ENCODE assay signal across 10 mouse cellular contexts in the genomic region with DNA sequence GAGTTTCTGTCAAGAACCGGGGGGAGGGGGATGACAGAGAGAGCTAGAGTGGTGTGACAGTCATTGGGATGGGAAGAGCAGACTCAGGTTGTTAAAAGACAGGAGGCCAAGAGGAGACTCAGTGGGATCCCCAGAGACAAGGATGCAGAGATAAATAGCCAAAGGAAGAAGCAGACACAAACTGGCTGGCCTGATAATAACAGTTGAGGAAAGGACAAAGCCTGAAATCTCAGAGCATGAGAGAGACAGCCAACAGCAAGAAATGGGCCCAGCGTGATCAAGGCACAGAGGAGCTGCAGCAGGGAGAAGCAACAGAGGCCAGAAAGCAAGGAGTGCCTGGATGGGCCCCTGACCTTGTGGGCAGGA. TPM values are rescaled to one million over a fixed set of nuclear protein-coding genes. Genes with fewer than 3 reads are reported as not detected.
A peak's percentile ranks its signal among the peaks of the same experiment; 100 is the strongest.
DNase-seq lines count a peak whose midpoint lies in the region; ATAC-seq lines count a peak whose summit lies in the region.
"Had no signal": no experiment of that assay in that cellular context is flagged by ENCODE, and none has a peak within 500 bp of the region (broad histone marks: within the 10 kb centered on the region; RNA-seq: fewer than 3 reads in every experiment).

No protein-coding gene starts in this region.

- H3K36me3 ChIP-seq in heart, embryonic 15.5 days: no peaks in the 10 kb centered on the region
- H3K36me3 ChIP-seq in hindbrain, embryonic 10.5 days: no peaks in the 10 kb centered on the region
- no peaks in the 10 kb centered on the region for H3K36me3 ChIP-seq in midbrain, embryonic 12.5 days

- H3K9ac ChIP-seq in heart, embryonic 15.5 days: peak overlapping the region; percentile 75
- peak overlapping the region; percentile 79 for H3K9ac ChIP-seq in midbrain, embryonic 12.5 days (replicated peaks)

- peaks cover 38% of the 10 kb centered on the region for H3K4me1 ChIP-seq in heart, embryonic 15.5 days (replicated peaks)
- peaks cover 54% of the 10 kb centered on the region for H3K4me1 ChIP-seq in hindbrain, embryonic 10.5 days (replicated peaks)
- H3K4me1 ChIP-seq in midbrain, embryonic 12.5 days: peaks cover 27% of the 10 kb centered on the region

- peak overlapping the region; percentile 64 for H3K4me3 ChIP-seq in heart, embryonic 15.5 days
- peak overlapping the region; percentile 76 for H3K4me3 ChIP-seq in hindbrain, embryonic 10.5 days
- peak overlapping the region; percentile 67 for H3K4me3 ChIP-seq in midbrain, embryonic 12.5 days

- DNase-seq in heart, adult 9 months (ENCODE audit: low spot score in 2 of 2): no peak
- peak; percentile 35 for DNase-seq in MN1 (ENCODE audit: low spot score)
- DNase-seq in hindbrain, embryonic 10.5 days (ENCODE audit: low spot score): no peak
- no peak for DNase-seq in layer of hippocampus, postnatal 10 days (ENCODE audit: low spot score in 2 of 2)
- DNase-seq in frontal cortex, postnatal 25 days (ENCODE audit: low spot score in 2 of 2): no peak
- no peak for DNase-seq in ovary, postnatal 14 days (ENCODE audit: low spot score)

- no peak for ATAC-seq in heart, embryonic 15.5 days (replicated peaks; ENCODE audit: insufficient number of reproducible peaks, insufficient read depth, low FRiP score, low read depth)
- no peak for ATAC-seq in midbrain, embryonic 12.5 days (ENCODE audit: low FRiP score, low read depth)
- ATAC-seq: Patski had no signal

- no peaks in the 10 kb centered on the region for H3K27me3 ChIP-seq in heart, embryonic 15.5 days
- H3K27me3 ChIP-seq in hindbrain, embryonic 10.5 days (ENCODE audit: insufficient read depth, poor library complexity, severe bottlenecking): no peaks in the 10 kb centered on the region
- H3K27me3 ChIP-seq in midbrain, embryonic 12.5 days: no peaks in the 10 kb centered on the region
- H3K27me3 ChIP-seq: Patski had no signal

- peak overlapping the region; percentile 87 for H3K27ac ChIP-seq in heart, embryonic 15.5 days
- peak overlapping the region; percentile 91 for H3K27ac ChIP-seq in hindbrain, embryonic 10.5 days
- H3K27ac ChIP-seq in midbrain, embryonic 12.5 days (replicated peaks): peak overlapping the region; percentile 63

- WGBS in heart, embryonic 15.5 days: 36% methylated on average over 2 of the region's 2 CpGs
- WGBS in hindbrain, embryonic 10.5 days: 58% methylated on average over 2 of the region's 2 CpGs
- 60% methylated on average over 2 of the region's 2 CpGs for WGBS in midbrain, embryonic 12.5 days

- H3K9me3 ChIP-seq in heart, embryonic 15.5 days (replicated peaks): no peaks in the 10 kb centered on the region
- H3K9me3 ChIP-seq in hindbrain, embryonic 10.5 days: no peaks in the 10 kb centered on the region
- H3K9me3 ChIP-seq in midbrain, embryonic 12.5 days: no peaks in the 10 kb centered on the region

- H3K4me2 ChIP-seq in heart, embryonic 15.5 days: peak overlapping the region; percentile 81
- peak overlapping the region; percentile 91 for H3K4me2 ChIP-seq in midbrain, embryonic 12.5 days (replicated peaks)

RNA-seq across cellular contexts. Expression of a gene that starts 0.5 kb away (rescaled TPM):
- polyA plus RNA-seq in heart, embryonic 15.5 days (2015; fragmentation: Nextera tagmentation; extraction: Ambion mirVana): 59.2 and 92.5 TPM in 2 replicates
- 72.4 and 76.0 TPM in 2 replicates for polyA plus RNA-seq in hindbrain, embryonic 10.5 days (2016; fragmentation: Nextera tagmentation; extraction: Ambion mirVana)
- 78.6 and 79.4 TPM in 2 replicates for polyA plus RNA-seq in midbrain, embryonic 12.5 days (2016; fragmentation: Nextera tagmentation; extraction: Ambion mirVana)
- total RNA-seq in layer of hippocampus, postnatal 10 days (2021): 10 to 100 TPM; 83.0 to 97.9 TPM

RNA-seq across cellular contexts. Expression of a gene that starts 5.1 kb away (rescaled TPM):
- polyA plus RNA-seq in heart, embryonic 15.5 days (2015; fragmentation: Nextera tagmentation; extraction: Ambion mirVana): 0.15 and 0.21 TPM in 2 replicates
- 0.13 and 0.29 TPM in 2 replicates for polyA plus RNA-seq in hindbrain, embryonic 10.5 days (2016; fragmentation: Nextera tagmentation; extraction: Ambion mirVana)
- polyA plus RNA-seq in midbrain, embryonic 12.5 days (2016; fragmentation: Nextera tagmentation; extraction: Ambion mirVana): 0.31 and 0.36 TPM in 2 replicates
- not detected for total RNA-seq in layer of hippocampus, postnatal 10 days (2021)
- total RNA-seq: hematopoietic stem cell, adult 5-6 weeks had no signal
- polyA plus RNA-seq: Patski had no signal

RNA-seq across cellular contexts. Expression of a gene that starts 18.1 kb away (rescaled TPM):
- polyA plus RNA-seq in heart, embryonic 15.5 days (2015; fragmentation: Nextera tagmentation; extraction: Ambion mirVana): 1,190 and 1,237 TPM in 2 replicates
- polyA plus RNA-seq in hindbrain, embryonic 10.5 days (2016; fragmentation: Nextera tagmentation; extraction: Ambion mirVana): 1,985 and 2,165 TPM in 2 replicates
- 1,467 and 1,476 TPM in 2 replicates for polyA plus RNA-seq in midbrain, embryonic 12.5 days (2016; fragmentation: Nextera tagmentation; extraction: Ambion mirVana)
- total RNA-seq in layer of hippocampus, postnatal 10 days (2021): 100 to 1,000 TPM; 563 to 573 TPM

RNA-seq across cellular contexts. Expression of a gene that starts 32.4 kb away (rescaled TPM):
- not detected in 2 replicates for polyA plus RNA-seq in heart, embryonic 15.5 days (2015; fragmentation: Nextera tagmentation; extraction: Ambion mirVana)
- polyA plus RNA-seq in hindbrain, embryonic 10.5 days (2016; fragmentation: Nextera tagmentation; extraction: Ambion mirVana): not detected in 2 replicates
- polyA plus RNA-seq in midbrain, embryonic 12.5 days (2016; fragmentation: Nextera tagmentation; extraction: Ambion mirVana): not detected in 2 replicates
- total RNA-seq in layer of hippocampus, postnatal 10 days (2021): under 1 TPM in 1 of 2 experiments, not detected in 1; 0.27 TPM
- total RNA-seq: hematopoietic stem cell, adult 5-6 weeks had no signal
- polyA plus RNA-seq: Patski had no signal

RNA-seq across cellular contexts. Expression of a gene that starts 32.5 kb away (rescaled TPM):
- polyA plus RNA-seq in heart, embryonic 15.5 days (2015; fragmentation: Nextera tagmentation; extraction: Ambion mirVana): not detected in 2 replicates
- not detected in 2 replicates for polyA plus RNA-seq in hindbrain, embryonic 10.5 days (2016; fragmentation: Nextera tagmentation; extraction: Ambion mirVana)
- polyA plus RNA-seq in midbrain, embryonic 12.5 days (2016; fragmentation: Nextera tagmentation; extraction: Ambion mirVana): not detected in 2 replicates
- total RNA-seq in layer of hippocampus, postnatal 10 days (2021): not detected
- total RNA-seq: hematopoietic stem cell, adult 5-6 weeks had no signal
